ENCODE assay signal across 8 mouse cellular contexts in the genomic region with DNA sequence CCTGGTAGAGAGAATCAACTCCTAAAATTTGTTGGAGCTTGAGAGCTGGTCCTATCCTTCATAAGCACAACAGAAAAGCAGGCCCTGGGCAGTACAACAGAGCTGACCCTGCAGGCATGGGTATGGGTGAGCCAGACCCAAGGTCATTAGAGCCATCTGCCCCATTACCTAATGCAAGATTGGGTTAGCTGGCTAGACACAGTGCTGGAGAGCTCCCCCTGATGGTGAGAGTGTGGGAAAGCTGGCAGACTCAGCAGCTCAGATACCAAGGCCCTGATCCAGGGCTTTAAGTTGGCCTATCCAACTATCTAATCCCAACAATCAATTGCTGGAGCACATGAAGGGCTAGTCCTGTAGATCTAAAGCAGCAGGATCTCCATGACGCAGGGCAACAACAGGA. TPM values are rescaled to one million over a fixed set of nuclear protein-coding genes. Genes with fewer than 3 reads are reported as not detected.
DNase-seq lines count a peak whose midpoint lies in the region; ATAC-seq and TF ChIP-seq lines count a peak whose summit lies in the region.

No protein-coding gene starts in this region.

- intact Hi-C loops in gastrocnemius, adult 2 months (cut with DNase I), result no loop called here

- H3K4me1 ChIP-seq in G1E (ENCODE audit: insufficient read depth, low read depth, low read length), result peaks cover 16% of the 10 kb centered on the region
- peaks cover 9% of the 10 kb centered on the region for H3K4me1 ChIP-seq in limb, embryonic 14.5 days (ENCODE audit: control insufficient read depth, insufficient read depth, low read length)

- no peak overlapping the region for H3K4me3 ChIP-seq in G1E (ENCODE audit: low read depth, low read length)
- H3K4me3 ChIP-seq in gastrocnemius, adult 2 months, result no peak overlapping the region
- H3K4me3 ChIP-seq in limb, embryonic 14.5 days (replicated peaks; ENCODE audit: low read length), result no peak overlapping the region

- H3K27ac ChIP-seq in gastrocnemius, adult 2 months, result peak overlapping the region; percentile 82
- no peak overlapping the region for H3K27ac ChIP-seq in limb, embryonic 14.5 days (replicated peaks; ENCODE audit: low read depth, low read length)

- TF ChIP-seq CTCF in G1E (IDR thresholded peaks at IDR 0.05; ENCODE audit: low read depth, low read length), result peak; percentile 66; the same call in 1 of the 2 replicates
- TF ChIP-seq CTCF in gastrocnemius, adult 2 months (IDR thresholded peaks at IDR 0.05), result peak; percentile 76

- peaks cover 84% of the 10 kb centered on the region for H3K36me3 ChIP-seq in G1E (replicated peaks)
- H3K36me3 ChIP-seq in limb, embryonic 14.5 days (ENCODE audit: control insufficient read depth, insufficient read depth, low read length), result peaks cover 74% of the 10 kb centered on the region

- TF ChIP-seq POLR2A in limb, embryonic 14.5 days (IDR thresholded peaks at IDR 0.05; ENCODE audit: borderline replicate concordance, extremely low read depth, insufficient read depth, insufficient read length), result no peak

- WGBS in limb, embryonic 14.5 days, result 89% methylated on average over 1 of the region's 1 CpGs

- H3K4me2 ChIP-seq in limb, embryonic 14.5 days (replicated peaks; ENCODE audit: low read depth, low read length, severe bottlenecking), result no peak overlapping the region

- H3K27me3 ChIP-seq in G1E (ENCODE audit: insufficient read depth, low read length), result no peaks in the 10 kb centered on the region
- no peaks in the 10 kb centered on the region for H3K27me3 ChIP-seq in limb, embryonic 14.5 days (ENCODE audit: control insufficient read depth, insufficient read depth, low read length)

- no peaks in the 10 kb centered on the region for H3K9me3 ChIP-seq in G1E (replicated peaks)
- no peaks in the 10 kb centered on the region for H3K9me3 ChIP-seq in limb, embryonic 14.5 days (ENCODE audit: control insufficient read depth, low read length)

- peak; percentile 17 to 26 for DNase-seq in layer of hippocampus, postnatal 36 days
- DNase-seq in layer of hippocampus, adult 11-12 months (ENCODE audit: low spot score), result no peak
- DNase-seq in G1E (ENCODE audit: low spot score), result peak; percentile 58
- DNase-seq in c-Kit-positive CD71-positive TER-119-positive erythroid progenitor cells, embryonic 14.5 days (ENCODE audit: low spot score), result peak; percentile 62
- DNase-seq in gastrocnemius, adult 2 months, result peak; percentile 72
- DNase-seq in limb, embryonic 14.5 days (ENCODE audit: low spot score), result peak; percentile 35
- DNase-seq in ovary, postnatal 14 days (ENCODE audit: low spot score), result peak; percentile 38
- no peak for DNase-seq in frontal cortex, postnatal 25 days (ENCODE audit: low spot score in 2 of 2)

- no peak for ATAC-seq in G1E (ENCODE audit: extremely low read depth, insufficient number of reproducible peaks, low FRiP score, poor library complexity, severe bottlenecking)
- no peak for ATAC-seq in limb, embryonic 14.5 days (ENCODE audit: low FRiP score, low read depth)

- no peak overlapping the region for H3K9ac ChIP-seq in limb, embryonic 14.5 days (ENCODE audit: low read depth, low read length, severe bottlenecking)

RNA-seq across cellular contexts. Expression of a gene that starts 4.5 kb away (rescaled TPM):
- total RNA-seq in layer of hippocampus, postnatal 36 days (2021), result 10 to 100 TPM; 79.9 to 81.2 TPM
- 19.5 and 24.5 TPM in 2 replicates for total RNA-seq in G1E (2014; fragmentation: Nextera tagmentation)
- total RNA-seq in G1E (2017), result 35.2 and 35.6 TPM in 2 replicates
- polyA plus RNA-seq in G1E (2012), result 20.8 and 24.3 TPM in 2 replicates
- total RNA-seq in gastrocnemius, adult 2 months (2021), result 10 to 100 TPM; 56.0 to 62.9 TPM
- 56.4 and 63.1 TPM in 2 replicates for polyA plus RNA-seq in limb, embryonic 14.5 days (2012; rRNA removed)
- 32.4 and 33.3 TPM in 2 replicates for polyA plus RNA-seq in limb, embryonic 14.5 days (2014; fragmentation: Nextera tagmentation; extraction: Ambion mirVana)

RNA-seq across cellular contexts. Expression of a gene that starts 5.1 kb away (rescaled TPM):
- 100 to 1,000 TPM; 208 to 224 TPM for total RNA-seq in layer of hippocampus, postnatal 36 days (2021)
- total RNA-seq in G1E (2014; fragmentation: Nextera tagmentation) (150 and 164 TPM in 2 replicates), G1E (2017) (482 and 488 TPM in 2 replicates)
- polyA plus RNA-seq in G1E (2012), result 351 and 432 TPM in 2 replicates
- 100 to 1,000 TPM; 118 to 175 TPM for total RNA-seq in gastrocnemius, adult 2 months (2021)
- 272 and 324 TPM in 2 replicates for polyA plus RNA-seq in limb, embryonic 14.5 days (2012; rRNA removed)
- polyA plus RNA-seq in limb, embryonic 14.5 days (2014; fragmentation: Nextera tagmentation; extraction: Ambion mirVana), result 221 and 244 TPM in 2 replicates

RNA-seq across cellular contexts. Expression of a gene that starts 22.8 kb away (rescaled TPM):
- total RNA-seq in layer of hippocampus, postnatal 36 days (2021), result 10 to 100 TPM; 53.1 to 58.3 TPM
- total RNA-seq in G1E (2014; fragmentation: Nextera tagmentation), result 26.1 and 50.0 TPM in 2 replicates
- 41.7 and 42.5 TPM in 2 replicates for total RNA-seq in G1E (2017)
- 53.2 and 56.1 TPM in 2 replicates for polyA plus RNA-seq in G1E (2012)
- 10 to 100 TPM in 1 of 2 experiments, 1 to 10 TPM in 1; 9.8 to 12.9 TPM for total RNA-seq in gastrocnemius, adult 2 months (2021)
- polyA plus RNA-seq in limb, embryonic 14.5 days (2012; rRNA removed), result 64.8 and 69.4 TPM in 2 replicates
- 59.9 and 67.8 TPM in 2 replicates for polyA plus RNA-seq in limb, embryonic 14.5 days (2014; fragmentation: Nextera tagmentation; extraction: Ambion mirVana)

RNA-seq across cellular contexts. Expression of a gene that starts 46.3 kb away (rescaled TPM):
- total RNA-seq in layer of hippocampus, postnatal 36 days (2021), result 10 to 100 TPM; 25.6 to 26.4 TPM
- total RNA-seq in G1E (2014; fragmentation: Nextera tagmentation) (25.8 and 31.8 TPM in 2 replicates), G1E (2017) (15.0 and 17.7 TPM in 2 replicates)
- polyA plus RNA-seq in G1E (2012), result 12.3 and 12.8 TPM in 2 replicates
- total RNA-seq in gastrocnemius, adult 2 months (2021), result 10 to 100 TPM; 11.5 TPM
- 36.4 and 45.8 TPM in 2 replicates for polyA plus RNA-seq in limb, embryonic 14.5 days (2012; rRNA removed)
- polyA plus RNA-seq in limb, embryonic 14.5 days (2014; fragmentation: Nextera tagmentation; extraction: Ambion mirVana), result 21.7 and 22.9 TPM in 2 replicates

Comparison
In these comparisons a context has a peak if more than half of its experiments do, and no peak if none do; other contexts are left out.
1. DNase-seq: peak in layer of hippocampus, postnatal 36 days (2 of 2), G1E (single experiment), c-Kit-positive CD71-positive TER-119-positive erythroid progenitor cells, embryonic 14.5 days (single experiment), gastrocnemius, adult 2 months (single experiment), limb, embryonic 14.5 days (single experiment) and ovary, postnatal 14 days (single experiment); none in layer of hippocampus, adult 11-12 months (single experiment) and frontal cortex, postnatal 25 days (0 of 2).